Mouse (Mus musculus) forelimb bud, embryonic 11.5 days (tissue): ENCODE measurements around the gene Rbm48.
"Not testable (repeated sequence)": the region's sequence is repeated elsewhere in the genome, so short reads cannot be mapped to it uniquely, and the experiment has no call there.

Source experiments
- DNase-seq: peaks from one replicate; pipeline ENCODE4 v3.0.0-alpha.2; 2012; ENCODE audit warnings: low read depth, low spot score

Rbm48 gene

DNA sequence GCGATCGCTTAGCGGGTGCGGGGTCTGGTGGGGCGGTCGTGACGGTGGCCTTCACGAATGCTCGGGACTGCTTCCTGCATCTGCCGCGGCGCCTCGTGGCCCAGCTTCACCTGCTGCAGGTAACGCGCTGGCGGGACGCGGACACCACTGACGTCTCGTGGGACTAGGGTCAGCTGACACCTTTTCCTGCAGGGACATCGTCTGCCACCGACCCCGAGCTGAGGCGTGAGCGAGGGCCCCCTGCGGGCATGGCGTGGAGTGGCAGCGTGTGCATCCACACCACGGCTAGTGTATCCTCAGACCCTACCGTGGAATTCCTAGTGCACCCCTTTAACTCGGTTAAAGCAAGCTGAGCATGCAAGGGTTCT, at the start of gene Rbm48:
Rbm48 (minus strand) TSS at position 187 of the 368 bp plus-strand sequence.
- DNase-seq, result peak; percentile 73

DNA sequence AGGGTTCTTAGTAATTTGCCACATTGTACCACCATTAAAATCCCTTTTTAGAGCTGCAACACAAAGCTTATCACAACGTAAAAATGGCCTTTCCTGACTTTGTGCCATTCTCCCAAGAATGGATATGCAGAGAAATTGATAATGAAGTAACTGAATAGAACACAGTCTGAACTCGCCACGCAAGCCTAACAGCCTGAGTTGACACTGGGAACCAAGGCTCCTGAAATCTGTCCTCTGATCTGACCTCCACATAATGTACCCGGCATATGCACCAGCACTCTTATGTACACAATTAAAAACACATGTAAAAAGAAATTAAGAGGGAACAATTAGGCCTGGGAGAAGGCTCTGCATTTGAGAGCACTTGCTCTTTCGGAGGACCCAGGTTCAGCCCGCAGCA, 48.9 kb upstream of the Rbm48 start:
- DNase-seq, result no peak

DNA sequence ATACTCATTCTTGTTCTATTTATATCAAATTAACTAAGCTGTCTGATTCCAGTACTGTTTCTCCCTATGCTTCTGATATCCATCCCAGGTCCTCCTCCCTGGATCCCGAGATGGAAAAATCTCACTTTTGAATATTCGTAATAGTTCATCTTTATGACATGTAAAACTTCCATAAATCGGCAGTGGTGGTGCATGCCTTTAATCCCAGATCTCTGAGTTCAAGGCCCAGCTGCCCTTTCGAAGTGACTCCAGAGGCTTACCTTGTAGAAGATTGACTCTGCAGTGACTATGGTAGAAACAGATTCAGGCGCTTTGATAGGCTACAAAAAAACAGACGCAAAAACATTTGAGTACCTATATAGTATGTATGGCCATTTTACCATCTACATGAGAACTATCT, 48.2 kb upstream of the Rbm48 start:
- DNase-seq, result no peak

DNA sequence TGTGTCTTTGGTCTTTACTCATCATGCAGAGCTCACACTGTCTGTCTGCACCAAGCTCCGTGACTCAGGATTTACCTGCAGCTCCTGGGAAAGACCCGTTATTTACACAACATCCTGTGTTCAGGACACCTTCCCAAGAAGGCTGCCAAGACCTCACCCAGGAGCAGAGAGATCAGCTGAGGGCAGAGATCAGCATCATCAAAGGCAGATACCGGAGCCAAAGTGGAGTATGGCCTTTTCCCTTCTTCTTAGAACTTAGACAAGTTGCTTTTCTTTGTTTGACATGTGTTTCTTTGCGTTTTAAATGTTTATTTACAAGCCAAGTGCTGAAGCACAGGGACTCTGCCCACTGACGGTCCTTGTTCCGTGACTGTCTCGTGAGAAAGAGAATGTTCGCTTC, 38.9 kb upstream of the Rbm48 start:
- DNase-seq, result no peak

DNA sequence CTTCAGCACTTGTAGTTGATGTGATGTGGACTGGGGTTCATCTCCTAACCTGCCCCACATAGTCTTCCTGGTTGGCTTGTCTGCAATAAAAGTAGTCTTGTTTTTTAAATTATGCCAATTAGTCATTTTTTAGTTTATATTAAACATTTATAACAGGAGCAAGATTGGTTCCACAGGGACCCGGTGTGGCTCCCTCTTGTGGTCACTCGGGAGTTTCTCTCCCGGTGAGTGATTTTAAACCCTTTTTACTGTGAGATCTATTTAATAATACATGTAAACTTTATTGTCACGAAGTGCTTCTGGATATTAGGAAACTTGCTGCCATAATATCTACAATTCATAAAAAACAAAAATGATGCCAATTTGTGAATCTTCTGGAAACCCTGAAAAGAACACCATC, 37.6 kb upstream of the Rbm48 start:
- DNase-seq, result no peak

DNA sequence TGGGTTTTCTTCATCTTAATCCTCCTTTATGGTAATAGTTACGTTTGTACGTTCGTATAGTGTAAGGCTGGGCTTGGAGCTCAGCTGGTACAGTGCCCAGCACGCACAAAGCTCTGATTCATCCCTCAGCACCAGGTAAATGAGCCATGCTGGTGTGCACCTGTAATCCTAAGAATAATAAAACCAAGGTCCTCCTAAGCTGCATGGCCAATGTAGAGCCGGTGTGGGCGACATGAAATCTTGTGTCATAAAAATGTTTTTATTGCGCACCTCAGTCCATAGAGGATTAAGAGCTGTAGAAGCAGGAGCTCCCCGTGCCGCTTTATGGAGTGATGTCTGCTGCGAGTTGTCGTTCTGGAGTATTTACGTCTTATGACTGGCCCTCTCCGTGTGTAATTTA, 36.9 kb upstream of the Rbm48 start:
- no peak for DNase-seq

DNA sequence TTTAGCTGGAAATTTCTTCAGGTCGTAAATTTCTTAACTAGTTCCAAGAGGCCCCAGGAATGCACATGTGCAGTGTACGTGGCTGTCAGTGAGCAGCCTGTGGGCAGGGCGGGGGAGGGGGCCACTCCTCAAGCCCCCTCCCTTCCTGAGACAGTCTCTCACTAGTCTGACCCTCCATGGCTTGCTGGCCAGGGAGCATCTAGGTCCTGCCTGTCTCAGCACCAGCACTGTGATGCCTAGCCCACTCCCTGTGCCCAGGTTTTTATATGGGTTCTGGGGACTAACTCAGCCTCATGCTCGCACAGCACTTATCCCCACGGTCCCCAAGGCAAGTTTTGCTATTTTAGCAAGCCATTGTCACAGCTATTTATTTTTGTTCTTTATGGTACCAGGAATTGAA, 35.9 kb upstream of the Rbm48 start:
- no peak for DNase-seq

DNA sequence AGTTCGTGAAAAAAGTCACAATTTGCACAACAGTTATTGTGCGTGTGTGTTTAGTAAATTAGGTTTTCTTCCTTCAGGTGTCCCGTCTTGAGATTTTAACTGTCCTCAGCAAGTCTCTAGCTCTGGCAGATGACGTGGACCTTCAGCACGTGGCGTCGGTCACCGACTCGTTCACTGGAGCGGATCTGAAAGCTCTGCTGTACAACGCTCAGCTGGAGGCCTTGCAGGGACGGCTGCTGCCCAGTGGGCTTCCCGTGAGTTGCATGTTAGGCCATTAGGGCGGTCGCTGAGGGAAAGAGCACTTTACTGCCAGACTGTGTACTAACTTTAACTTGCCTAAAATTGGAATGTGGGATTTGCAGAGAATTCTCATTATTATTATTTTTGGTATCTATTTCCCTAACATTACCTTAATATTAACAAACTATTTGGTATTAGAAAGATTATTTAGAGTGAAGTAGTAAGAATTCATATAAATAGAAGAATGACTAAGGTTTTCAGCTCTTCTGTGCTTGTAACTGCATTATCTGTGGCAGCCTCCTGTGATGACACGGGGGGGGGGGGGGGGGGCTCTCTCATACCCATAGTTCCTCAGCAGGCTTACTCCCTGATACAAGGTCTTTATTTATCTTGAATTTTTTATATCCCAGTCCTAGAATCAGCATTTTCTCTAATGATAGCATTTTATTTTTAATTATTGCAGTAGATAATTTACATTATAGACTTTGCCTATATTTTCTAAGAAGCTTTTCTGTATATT, 35.3 kb upstream of the Rbm48 start:
- no peak for DNase-seq

DNA sequence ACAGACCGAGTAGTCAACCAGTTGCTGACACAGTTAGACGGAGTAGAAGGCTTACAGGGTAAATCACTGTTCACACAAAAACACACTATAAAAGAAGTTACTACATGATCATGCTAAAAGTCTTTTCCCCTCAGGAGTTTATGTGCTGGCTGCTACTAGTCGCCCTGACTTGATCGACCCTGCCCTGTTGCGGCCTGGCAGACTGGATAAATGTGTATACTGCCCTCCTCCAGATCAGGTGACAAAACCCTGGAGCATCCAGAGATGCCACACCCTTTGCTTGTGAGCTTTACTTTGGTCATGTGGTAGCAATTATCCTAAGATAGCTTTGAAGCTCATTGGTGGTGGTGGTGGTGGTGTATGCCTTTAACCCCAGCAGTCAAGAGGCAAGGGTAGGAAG, 33.7 kb upstream of the Rbm48 start:
- DNase-seq, result no peak

DNA sequence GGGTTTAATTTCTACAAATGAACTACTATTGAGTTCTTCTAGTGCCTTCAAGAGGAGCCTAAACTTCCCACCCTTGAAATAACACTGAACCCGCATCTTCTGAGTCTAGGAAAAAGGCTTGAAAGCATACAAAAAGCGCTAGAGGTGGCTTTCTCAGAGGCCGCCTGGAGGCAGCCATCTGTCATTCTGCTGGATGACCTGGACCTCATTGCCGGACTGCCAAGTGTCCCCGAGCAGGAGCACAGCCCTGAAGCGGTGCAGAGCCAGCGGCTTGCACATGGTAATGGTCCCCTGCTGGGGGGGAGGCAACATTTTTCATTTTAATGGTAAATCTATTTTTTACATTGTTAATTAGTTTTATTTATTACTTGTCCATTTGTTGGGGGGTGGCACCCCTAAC, 24.1 kb upstream of the Rbm48 start:
- no peak for DNase-seq

DNA sequence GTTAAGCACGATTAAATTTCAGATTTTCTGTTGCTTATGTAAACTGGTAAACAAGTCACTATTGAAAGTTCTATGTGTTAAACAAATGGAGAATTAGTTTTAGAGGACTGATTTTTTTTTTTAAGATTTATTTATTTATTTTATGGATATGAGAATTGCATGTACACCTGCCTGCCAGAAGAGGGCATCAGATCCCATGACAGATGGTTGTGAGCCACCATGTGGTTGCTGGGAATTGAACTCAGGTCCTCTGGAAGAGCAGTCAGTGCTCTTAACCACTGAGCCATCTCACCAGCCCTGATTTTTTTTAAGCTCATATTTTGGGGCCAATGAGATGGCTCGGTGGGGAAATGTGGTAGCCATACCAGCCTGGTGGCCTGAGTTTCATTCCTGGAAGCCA, 15.4 kb upstream of the Rbm48 start:
- not testable (repeated sequence) for DNase-seq

DNA sequence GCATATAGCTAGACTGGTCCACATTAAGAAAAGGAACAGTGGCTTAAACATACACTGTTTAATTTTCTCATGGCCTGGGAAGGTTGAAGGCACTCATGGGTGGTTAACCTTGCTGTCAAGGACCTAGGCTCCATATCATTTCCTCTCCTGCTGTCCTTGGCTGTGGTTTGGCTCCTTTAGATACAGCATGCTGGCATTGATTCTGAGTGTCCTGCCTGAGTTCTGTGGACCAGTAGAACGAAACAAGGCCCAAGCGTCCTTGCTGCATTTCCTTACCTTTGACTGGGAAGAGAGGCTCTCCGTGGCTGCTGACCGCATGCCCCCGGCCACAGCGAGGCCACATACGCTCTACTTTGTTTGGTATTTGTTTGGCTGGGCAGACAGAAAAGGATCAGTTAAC, 12.9 kb upstream of the Rbm48 start:
- no peak for DNase-seq

DNA sequence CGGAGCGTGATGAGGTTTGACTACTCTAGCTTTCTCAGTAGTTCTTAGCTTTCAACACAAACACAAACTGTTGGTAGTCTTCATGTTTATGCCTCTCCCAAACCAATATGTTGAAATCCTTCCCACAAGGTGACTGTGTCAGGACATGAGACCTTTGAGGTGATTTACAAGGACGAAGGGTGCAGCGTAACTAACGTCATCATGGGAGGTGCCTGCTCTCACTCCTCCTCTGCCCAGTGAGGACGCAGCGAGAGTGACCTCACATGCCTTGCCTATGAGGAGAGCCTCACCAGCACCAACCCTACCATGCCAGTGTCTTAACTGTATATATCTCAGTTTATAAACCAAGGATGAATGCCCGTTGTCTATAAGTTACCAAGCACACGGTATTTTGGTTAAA, 10.7 kb upstream of the Rbm48 start:
- no peak for DNase-seq

DNA sequence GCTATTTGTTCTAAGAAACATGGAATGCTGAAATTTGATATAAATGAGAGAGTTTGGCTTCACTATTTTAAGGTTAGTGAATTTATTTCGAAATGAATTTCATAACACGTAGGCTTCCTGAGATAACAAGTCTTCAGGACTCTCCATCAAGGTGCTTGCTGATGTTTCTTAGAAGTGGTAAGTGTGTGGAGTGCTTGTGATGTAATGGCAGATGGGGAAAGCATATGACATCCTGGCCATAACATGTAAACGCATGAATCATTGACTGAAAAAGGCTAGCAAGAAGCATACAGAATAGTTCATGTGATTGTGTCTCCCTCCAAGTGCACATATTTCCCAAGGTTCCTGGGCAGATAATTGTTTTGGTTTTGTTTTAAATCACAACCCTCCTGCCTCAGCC, 4.4 kb upstream of the Rbm48 start:
- no peak for DNase-seq

DNA sequence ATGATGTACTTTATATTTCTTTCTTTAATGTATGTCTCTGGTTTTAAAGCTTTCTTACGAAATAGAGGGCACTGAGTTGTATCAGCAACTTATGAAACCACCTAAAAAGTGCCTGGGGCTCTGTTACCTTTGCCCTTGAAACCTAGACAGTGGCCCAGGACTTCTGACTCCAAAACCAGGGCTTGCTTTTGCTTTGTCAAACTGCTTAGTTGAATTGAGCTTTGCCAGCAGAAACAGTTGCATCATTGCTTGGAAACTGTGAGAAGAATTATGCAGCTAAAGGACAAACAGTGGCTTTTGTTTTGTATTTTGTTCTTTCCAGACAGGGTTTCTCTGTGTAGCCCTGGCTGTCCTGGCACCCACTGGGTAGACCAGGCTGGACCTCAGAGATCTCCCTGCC, 3.9 kb upstream of the Rbm48 start:
- no peak for DNase-seq

DNA sequence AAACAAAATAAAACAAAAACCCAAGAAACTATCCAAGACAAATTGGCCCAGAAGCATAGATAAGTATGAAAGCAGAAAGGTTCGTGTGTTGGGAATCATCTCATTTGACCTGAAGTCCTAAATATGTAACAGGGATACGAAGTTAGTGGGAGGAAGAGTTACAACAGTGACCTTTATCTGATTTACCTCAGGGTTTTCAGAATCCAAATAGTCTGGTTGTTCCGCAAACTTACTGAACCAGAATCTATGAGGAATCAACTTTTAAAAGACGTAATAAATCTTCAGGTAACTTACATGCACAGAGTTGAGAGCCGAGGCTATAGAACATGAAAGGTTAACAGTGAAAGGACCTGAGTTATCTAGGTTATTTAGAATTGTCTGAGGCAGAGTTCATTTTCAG, 2.4 kb upstream of the Rbm48 start:
- DNase-seq, result no peak

DNA sequence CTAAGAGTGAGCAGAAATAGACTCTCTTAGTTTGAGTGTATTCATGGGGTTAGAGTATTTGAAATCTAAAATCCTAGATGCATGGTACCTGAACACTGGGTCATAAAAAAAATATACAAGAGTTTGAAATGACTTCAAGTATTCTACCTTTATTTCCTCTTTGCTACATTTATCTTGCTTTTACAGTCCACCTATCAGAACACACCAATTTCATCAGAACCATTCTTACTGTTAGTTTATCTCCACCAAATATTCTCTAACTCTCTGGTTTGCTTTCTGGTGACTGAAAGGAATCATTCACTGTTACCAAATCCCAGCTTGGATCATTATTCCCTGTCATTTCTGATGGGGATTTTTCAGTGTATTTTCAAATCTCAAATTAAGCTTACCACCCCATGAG, 786 bp upstream of the Rbm48 start:
- DNase-seq, result no peak

DNA sequence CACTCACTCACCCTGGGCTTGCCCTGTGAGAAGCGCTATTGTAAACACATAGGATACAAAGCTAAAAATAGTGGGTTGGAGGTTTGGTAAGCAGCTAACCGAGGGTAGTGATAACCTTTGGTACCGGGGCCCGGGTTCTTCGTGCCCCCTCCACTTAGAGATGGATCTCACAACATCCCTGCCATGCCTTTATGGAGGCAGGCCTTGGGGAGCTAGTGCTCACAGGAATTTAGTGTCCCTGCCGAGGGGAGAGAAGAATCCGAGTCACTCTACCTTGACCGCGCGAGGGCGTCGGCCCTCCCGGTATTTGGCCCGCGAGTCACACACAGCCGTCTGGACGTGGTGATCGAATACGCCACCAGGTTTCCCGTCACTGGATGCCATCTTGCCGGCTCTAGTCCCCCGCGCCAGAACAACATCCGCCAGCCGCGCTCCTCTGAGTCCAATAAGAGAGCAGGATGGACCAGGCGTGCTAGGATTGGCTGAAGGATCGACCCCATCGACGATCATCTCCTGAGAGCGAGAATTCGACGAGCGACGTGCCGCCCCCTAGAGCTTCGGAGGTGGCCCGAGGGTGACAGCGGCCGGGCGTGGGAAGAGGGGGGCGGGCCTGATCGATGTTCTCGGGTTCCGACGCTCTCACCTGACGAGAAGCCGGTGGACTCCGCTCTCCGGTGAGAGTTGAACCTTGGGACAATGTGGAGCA, 539 bp downstream of the Rbm48 start, which contains the start of gene Pex1:
Pex1 (plus strand) TSS at position 374 of the 706 bp plus-strand sequence.
- DNase-seq, result peak; percentile 97

DNA sequence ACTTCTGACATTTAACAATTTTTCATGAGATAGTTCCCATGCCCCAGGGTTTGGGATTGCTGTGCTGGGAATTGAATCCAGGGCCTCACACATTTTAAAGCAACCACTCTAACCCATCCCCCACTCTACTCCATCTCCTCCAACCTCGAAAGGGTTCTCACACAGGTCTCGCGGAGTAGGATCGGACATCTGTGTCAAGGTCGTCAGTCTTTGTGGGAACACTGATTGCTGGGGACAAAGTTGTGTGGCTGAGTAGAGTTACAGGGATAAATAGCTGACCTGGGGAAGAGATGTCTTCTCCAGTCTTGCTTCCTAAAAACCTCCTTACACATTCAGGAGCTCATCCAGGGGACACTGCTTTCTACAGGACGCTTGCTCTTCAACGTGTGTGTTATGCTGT, 17.3 kb downstream of the Rbm48 start:
- DNase-seq, result no peak

DNA sequence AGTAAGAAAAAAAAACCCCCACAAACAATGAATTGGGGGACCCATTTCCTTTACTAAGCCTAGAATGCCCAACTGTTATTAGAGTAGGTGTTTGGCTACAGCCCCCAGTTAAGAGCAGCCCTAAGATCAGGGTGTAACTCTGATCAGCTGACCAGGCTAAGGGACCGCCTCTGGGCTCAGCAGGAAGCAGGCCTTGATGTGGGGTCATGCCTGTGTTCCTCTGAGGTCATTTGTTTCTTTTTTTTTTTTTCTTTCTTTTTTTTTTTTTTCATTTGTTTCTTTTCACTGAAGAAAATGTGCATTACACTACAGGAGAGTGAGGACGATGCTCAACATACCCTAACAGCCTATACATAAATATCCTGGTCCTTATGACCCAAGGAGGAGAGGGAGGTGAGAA, 18.4 kb downstream of the Rbm48 start:
- no peak for DNase-seq

DNA sequence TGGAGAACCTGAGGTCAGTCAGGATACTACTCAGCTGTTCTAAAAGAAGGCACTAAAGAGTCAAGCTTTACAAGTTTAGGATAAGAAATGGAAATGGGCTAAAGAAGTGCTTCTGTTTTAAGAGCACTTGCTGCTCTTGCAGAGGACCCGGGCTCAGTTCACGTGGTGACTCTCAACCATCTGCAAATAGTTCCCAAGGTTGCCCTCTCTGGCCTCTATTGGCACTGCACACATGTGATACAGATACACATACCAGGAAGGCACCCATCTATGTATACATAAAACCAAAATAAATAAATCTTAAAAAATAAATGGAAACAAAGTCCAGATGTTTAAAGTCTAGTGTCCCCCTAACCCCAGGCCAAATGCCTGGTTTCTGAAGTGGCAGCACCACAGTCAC, 21.6 kb downstream of the Rbm48 start:
- no peak for DNase-seq

DNA sequence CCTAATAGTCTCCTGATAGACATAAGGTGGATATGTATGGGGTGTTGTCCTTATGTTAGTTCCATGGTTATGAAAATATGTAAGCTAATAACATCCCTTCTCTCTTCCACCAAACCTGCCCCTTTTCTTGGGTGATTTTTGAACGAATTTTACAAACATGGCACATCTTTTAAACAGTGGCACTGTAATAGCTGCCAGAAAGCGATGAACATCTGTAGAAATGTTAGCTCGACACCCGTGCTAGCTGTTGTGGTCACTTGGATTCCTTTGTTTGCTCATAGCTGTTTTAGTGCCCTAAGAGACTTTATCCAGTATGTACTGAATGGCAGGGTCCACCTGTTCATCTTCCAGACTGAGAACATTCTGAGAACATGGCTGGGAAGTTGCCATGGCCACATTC, 25.1 kb downstream of the Rbm48 start, which contains the start of gene 1700109H08Rik:
1700109H08Rik (plus strand) TSS at position 301 of the 400 bp plus-strand sequence.
- no peak for DNase-seq

DNA sequence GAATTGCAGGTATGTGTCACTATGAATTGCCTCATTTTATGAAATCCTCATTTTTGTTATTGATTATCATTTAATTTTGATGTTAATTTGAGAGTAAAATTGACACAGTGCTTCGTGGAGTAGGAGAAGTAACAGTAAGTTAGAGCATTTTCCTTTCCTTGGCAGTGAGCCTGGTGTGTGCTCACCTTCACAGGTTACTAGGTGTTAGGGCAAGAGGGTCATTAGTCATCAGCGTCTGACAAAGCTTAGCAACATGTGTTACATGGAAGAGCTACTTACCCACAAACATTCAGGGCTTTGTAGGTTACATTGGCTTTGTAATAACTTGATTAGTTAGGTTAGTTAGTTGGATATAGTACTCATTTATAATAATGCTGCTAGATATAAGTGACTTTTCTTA, 42.2 kb downstream of the Rbm48 start:
- DNase-seq, result no peak
